Mouse (Mus musculus) CH12.LX (cell line): ENCODE measurements around the gene C1qtnf3. TPM values are rescaled to one million over a fixed set of nuclear protein-coding genes. Genes with fewer than 3 reads are reported as not detected.

Experiments
- DNase-seq: peaks from one replicate; pipeline ENCODE4 v3.0.0-alpha.2; 2013; ENCODE audit errors: extremely low read depth
- H3K27ac ChIP-seq: 2 replicates; pipeline ENCODE4 v1.5.1; 2012; ENCODE audit warnings: low read depth, mild to moderate bottlenecking, control low read depth, moderate library complexity; ENCODE audit not compliant: insufficient read depth
- H3K27me3 ChIP-seq: replicated peaks from 2 replicates; pipeline ENCODE3; 2012; ENCODE audit warnings: inconsistent platforms
- H3K36me3 ChIP-seq, 2 experiments: replicated peaks in 1 of 2; 2 replicates each; pipeline versions ENCODE3 to v1.6.1; 2012; ENCODE audit warnings: inconsistent platforms in 1 of 2, low read length in 1 of 2, mild to moderate bottlenecking in 1 of 2, mixed read lengths in 1 of 2, moderate library complexity in 1 of 2; ENCODE audit not compliant: control insufficient read depth in 1 of 2, insufficient read depth in 1 of 2
- H3K4me1 ChIP-seq, 2 experiments: 2 replicates each; pipeline ENCODE4 v1.6.1; 2012; ENCODE audit warnings: inconsistent platforms in 1 of 2, moderate library complexity in 1 of 2; ENCODE audit not compliant: insufficient read depth in 2 of 2, control insufficient read depth in 1 of 2
- H3K4me2 ChIP-seq: 2 replicates; pipeline ENCODE4 v1.6.1; 2012; ENCODE audit warnings: low read depth, mild to moderate bottlenecking, control low read depth; ENCODE audit not compliant: poor library complexity, insufficient read depth, severe bottlenecking
- H3K4me3 ChIP-seq, 3 experiments: fragments of 150-350 bp in 1 of 3; sonication (generic) in 1 of 3; replicated peaks in 1 of 3; 2 replicates each; pipeline versions ENCODE3 to v1.5.1; 2011 to 2012; ENCODE audit warnings: low read depth in 2 of 3, low read length in 2 of 3, mild to moderate bottlenecking in 2 of 3, moderate library complexity in 2 of 3, control low read depth in 1 of 3, improper control_type of control experiment in 1 of 3, inconsistent platforms in 1 of 3, mixed read lengths in 1 of 3; ENCODE audit not compliant: poor library complexity in 1 of 3
- H3K79me2 ChIP-seq: replicated peaks from 2 replicates; pipeline ENCODE4 v1.6.1; 2012; ENCODE audit warnings: mild to moderate bottlenecking, moderate library complexity; ENCODE audit not compliant: control insufficient read depth, poor library complexity, insufficient read depth, severe bottlenecking; ENCODE audit errors: extremely low read depth
- H3K9ac ChIP-seq: 2 replicates; pipeline ENCODE4 v1.6.1; 2012; ENCODE audit warnings: low read depth, mild to moderate bottlenecking, control low read depth, moderate library complexity; ENCODE audit not compliant: insufficient read depth
- H3K9me3 ChIP-seq: replicated peaks from 2 replicates; pipeline ENCODE3; 2012; ENCODE audit warnings: low read length, inconsistent platforms, mixed read lengths
- EP300 ChIP-seq: IDR thresholded peaks from 2 replicates; pipeline ENCODE4 v1.6.1; 2011; ENCODE audit warnings: low read length, improper control_type of control experiment
- ETS1 ChIP-seq: conservative IDR thresholded peaks from 2 replicates; pipeline ENCODE4 v1.6.1; 2012; ENCODE audit warnings: low read depth, mild to moderate bottlenecking, inconsistent platforms, low read length, improper control_type of control experiment, moderate library complexity
- HCFC1 ChIP-seq: IDR thresholded peaks from 2 replicates; pipeline ENCODE4 v1.6.1; 2012; ENCODE audit warnings: low read depth, mild to moderate bottlenecking, inconsistent platforms, low read length, improper control_type of control experiment
- JUND ChIP-seq: conservative IDR thresholded peaks from 2 replicates; pipeline ENCODE4 v1.6.1; 2011; ENCODE audit warnings: low read depth, low read length, improper control_type of control experiment
- KAT2A ChIP-seq: IDR thresholded peaks from 2 replicates; pipeline ENCODE4 v1.6.1; 2012; ENCODE audit warnings: low read length, improper control_type of control experiment, inconsistent platforms; ENCODE audit not compliant: insufficient replicate concordance
- MAX ChIP-seq: IDR thresholded peaks from 2 replicates; pipeline ENCODE4 v1.6.1; 2011; ENCODE audit warnings: low read length, improper control_type of control experiment
- MXI1 ChIP-seq: IDR thresholded peaks from 2 replicates; pipeline ENCODE4 v1.6.1; 2011; ENCODE audit warnings: mild to moderate bottlenecking, low read depth, low read length, improper control_type of control experiment
- MYC ChIP-seq: IDR thresholded peaks from 2 replicates; pipeline ENCODE4 v1.6.1; 2011; ENCODE audit warnings: low read depth, mild to moderate bottlenecking, improper control_type of control experiment, low read length
- NELFE ChIP-seq: IDR thresholded peaks from 2 replicates; pipeline ENCODE4 v1.6.1; 2011; ENCODE audit warnings: low read depth, low read length, improper control_type of control experiment
- NRF1 ChIP-seq: IDR thresholded peaks from 2 replicates; pipeline ENCODE4 v1.6.1; 2014; ENCODE audit warnings: low read depth, mild to moderate bottlenecking, inconsistent platforms, low read length, improper control_type of control experiment, moderate library complexity
- POLR2A ChIP-seq: IDR thresholded peaks from 2 replicates; pipeline ENCODE4 v1.6.1; 2011; ENCODE audit warnings: low read depth, mild to moderate bottlenecking, improper control_type of control experiment, low read length
- RAD21 ChIP-seq: IDR thresholded peaks from 2 replicates; pipeline ENCODE4 v1.6.1; 2011; ENCODE audit warnings: low read depth, mild to moderate bottlenecking, low read length, improper control_type of control experiment, moderate library complexity
- SIN3A ChIP-seq: IDR thresholded peaks from 2 replicates; pipeline ENCODE4 v1.6.1; 2012; ENCODE audit warnings: low read length, improper control_type of control experiment, inconsistent platforms
- TBP ChIP-seq: conservative IDR thresholded peaks from 2 replicates; pipeline ENCODE4 v1.6.1; 2011; ENCODE audit warnings: low read depth, low read length, improper control_type of control experiment
- UBTF ChIP-seq: IDR thresholded peaks from 2 replicates; pipeline ENCODE4 v1.6.1; 2012; ENCODE audit warnings: low read depth, mild to moderate bottlenecking, inconsistent platforms, low read length, improper control_type of control experiment, moderate library complexity
- USF1 ChIP-seq: IDR thresholded peaks from 2 replicates; pipeline ENCODE4 v1.6.1; 2014; ENCODE audit warnings: low read depth, mild to moderate bottlenecking, inconsistent platforms, low read length, improper control_type of control experiment
- USF2 ChIP-seq: conservative IDR thresholded peaks from 2 replicates; pipeline ENCODE4 v1.6.1; 2011; ENCODE audit warnings: low read depth, low read length, improper control_type of control experiment
- ZKSCAN1 ChIP-seq: IDR thresholded peaks from 2 replicates; pipeline ENCODE4 v1.6.1; 2012; ENCODE audit warnings: low read depth, inconsistent platforms, low read length, improper control_type of control experiment, borderline replicate concordance
- dilution Hi-C: fragments of 300-500 bp; cut with MboI; formaldehyde crosslinking; loops from 2 replicates; pipeline ENCODE4 v1.14.3; 2020; ENCODE audit warnings: low sequenced_read_pairs; ENCODE audit not compliant: extremely low pct_unique_long_range_greater_than_20kb, extremely low pct_ligation_motif_present
- in situ Hi-C: fragments of 300-500 bp; cut with MboI; formaldehyde crosslinking; loops from 3 replicates; pipeline ENCODE4 v1.14.3; 2019; ENCODE audit warnings: low sequenced_read_pairs, low pct_ligation_motif_present, low pct_unique_long_range_greater_than_20kb, mixed read lengths
- polyA plus RNA-seq: library from polyadenylated mRNA; unstranded; fragments of >175 nt; gene quantifications from 2 replicates; pipeline ENCODE4 v1.2.1, GENCODE M21; 2012; ENCODE audit warnings: low read depth; ENCODE audit not compliant: insufficient read length
- total RNA-seq, 2 experiments: library from RNA; depleted of rRNA; stranded (reverse); fragments of 300-350 nt in 1 of 2; fragments of >200 nt in 1 of 2; gene quantifications; 2 replicates each; pipeline ENCODE4 v1.2.3; 2012 to 2014

Gene C1qtnf3
- total and polyA plus RNA-seq, 3 experiments = 0.10 TPM; not detected in 2

DNA sequence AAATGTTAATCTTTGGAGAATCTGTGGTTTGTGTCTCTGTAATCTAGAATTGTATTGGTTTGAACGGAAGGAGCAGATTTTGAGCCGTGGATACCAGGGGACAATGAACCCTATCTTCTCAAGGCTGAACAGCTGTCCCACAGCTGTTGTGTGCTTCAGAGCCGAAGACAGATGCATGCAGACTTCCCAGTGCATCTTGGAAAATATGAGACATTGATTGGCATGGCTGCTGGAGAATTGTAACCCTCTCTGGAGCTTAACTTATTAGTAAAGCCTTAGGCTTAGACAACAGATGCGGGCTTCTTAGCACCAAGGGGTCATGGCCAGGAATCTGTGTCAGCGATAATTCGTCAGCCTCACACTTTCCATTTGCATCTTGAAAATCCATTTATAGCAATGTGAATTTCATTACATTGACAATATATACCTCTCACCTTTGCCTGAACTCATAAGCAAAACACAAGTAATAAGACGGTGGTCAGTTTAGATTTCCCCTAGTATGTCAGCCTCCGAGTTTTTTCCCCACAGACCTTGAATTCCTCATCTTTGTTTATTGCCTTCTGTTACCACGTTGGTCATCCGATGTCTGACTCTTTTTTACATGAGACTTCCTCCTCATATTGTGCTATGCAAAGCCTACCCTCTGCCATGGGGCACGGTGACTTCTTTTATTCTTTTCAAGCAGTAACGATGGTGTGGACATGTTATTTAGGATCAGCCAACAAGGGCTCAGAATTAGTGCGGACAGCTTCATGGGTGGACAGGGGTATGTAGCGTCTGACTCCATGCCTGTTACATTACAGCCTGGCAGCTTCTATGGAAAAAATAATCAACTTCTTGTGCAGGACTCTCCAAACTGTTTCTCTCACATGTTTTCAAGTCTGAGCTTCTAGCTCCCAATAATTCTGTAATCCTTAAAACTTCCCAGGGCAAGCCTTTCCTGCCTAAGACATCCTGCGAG lies 11.7 kb upstream of the C1qtnf3 start:
- Histone ChIP-seq H3K27ac (no peak overlapping the region), H3K4me3 (no peak overlapping the region), H3K4me1 (no peaks in the 10 kb centered on the region), H3K79me2 (no peaks in the 10 kb centered on the region), H3K36me3 (no peaks in the 10 kb centered on the region), H3K4me2 (peak overlapping the region; percentile 37; the same call in 1 of the 2 replicates), H3K27me3 (no peaks in the 10 kb centered on the region), H3K9ac (no peak overlapping the region), H3K9me3 (no peaks in the 10 kb centered on the region)
- TF ChIP-seq ETS1 (0 out of 2 replicates have a peak, but pooled peaks have one; percentile 30), NRF1 (no peak)
- in situ Hi-C loops = no loop called here
- DNase-seq = no peak
- dilution Hi-C loops = no loop called here

DNA sequence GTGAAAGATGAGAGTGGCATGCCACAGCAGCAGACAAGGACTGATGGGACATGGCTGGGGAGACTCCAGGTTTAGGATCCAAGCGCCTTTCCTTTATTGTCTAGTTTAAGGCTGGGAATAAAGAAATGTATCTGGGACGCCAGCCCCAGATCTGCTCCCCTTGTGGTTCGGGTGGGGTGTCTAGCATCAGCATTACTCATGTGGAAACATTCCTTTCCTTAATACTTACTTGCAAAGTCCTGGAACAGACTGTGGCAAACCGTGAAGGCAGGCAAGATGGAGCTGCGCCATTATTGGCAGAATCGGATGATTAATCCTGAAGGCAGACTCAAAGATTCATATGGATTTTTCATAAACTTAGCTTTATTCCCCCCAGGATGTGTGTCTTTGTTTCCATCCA lies 10.2 kb upstream of the C1qtnf3 start:
- TF ChIP-seq POLR2A (no peak), SIN3A (no peak), TBP (no peak), USF2 (no peak), EP300 (no peak), UBTF (no peak)
- Histone ChIP-seq H3K4me2 (no peak overlapping the region), H3K27ac (no peak overlapping the region)

DNA sequence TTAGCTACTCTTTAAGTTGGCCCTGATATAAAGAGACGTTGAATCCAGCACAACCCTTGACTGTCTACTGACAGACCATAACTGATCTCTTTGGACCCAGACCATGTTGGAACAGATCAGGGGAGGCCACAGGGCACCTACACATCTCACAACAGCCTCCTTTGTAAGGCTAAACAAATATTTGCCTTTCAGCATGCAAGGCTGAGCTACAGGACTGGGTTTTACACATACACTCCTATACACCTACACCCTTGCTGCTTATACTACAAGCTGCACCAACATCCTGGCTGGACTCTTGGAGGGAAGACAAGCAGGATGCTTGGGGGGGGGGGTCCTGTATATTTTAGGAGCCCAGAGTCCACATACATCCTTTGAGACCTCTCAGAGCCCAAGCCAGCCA lies 4.3 kb upstream of the C1qtnf3 start:
- dilution Hi-C loops (no loop called here), in situ Hi-C loops (no loop called here)
- no peaks in the 10 kb centered on the region for H3K79me2 ChIP-seq
- no peaks in the 10 kb centered on the region for H3K4me1 ChIP-seq
- no peak overlapping the region for H3K27ac ChIP-seq
- no peak overlapping the region for H3K4me3 ChIP-seq
- TF ChIP-seq JUND (no peak), MYC (no peak), EP300 (no peak), USF1 (no peak), POLR2A (no peak), HCFC1 (no peak), NELFE (no peak), SIN3A (no peak), ZKSCAN1 (no peak), RAD21 (no peak), KAT2A (no peak), MAX (no peak), MXI1 (no peak)
- no peaks in the 10 kb centered on the region for H3K36me3 ChIP-seq
- H3K27me3 ChIP-seq = no peaks in the 10 kb centered on the region
- H3K9me3 ChIP-seq = no peaks in the 10 kb centered on the region
- H3K4me2 ChIP-seq = no peak overlapping the region
- H3K9ac ChIP-seq = no peak overlapping the region
- DNase-seq = no peak

More for the DNA sequence above, 10.2 kb upstream of the C1qtnf3 start:
- no peak for DNase-seq
- no peaks in the 10 kb centered on the region for H3K4me1 ChIP-seq
- no peak overlapping the region for H3K9ac ChIP-seq
- no peaks in the 10 kb centered on the region for H3K79me2 ChIP-seq
- no peaks in the 10 kb centered on the region for H3K27me3 ChIP-seq
- no peaks in the 10 kb centered on the region for H3K9me3 ChIP-seq
- no peak overlapping the region for H3K4me3 ChIP-seq
- in situ Hi-C loops = no loop called here
- dilution Hi-C loops = no loop called here
- no peaks in the 10 kb centered on the region for H3K36me3 ChIP-seq
